Mouse (Mus musculus): ENCODE data around the gene Vmn2r3.
"Not testable (repeated sequence)": the region's sequence is repeated elsewhere in the genome, so short reads cannot be mapped to it uniquely, and the experiment has no call there.

Gene Vmn2r3

DNA sequence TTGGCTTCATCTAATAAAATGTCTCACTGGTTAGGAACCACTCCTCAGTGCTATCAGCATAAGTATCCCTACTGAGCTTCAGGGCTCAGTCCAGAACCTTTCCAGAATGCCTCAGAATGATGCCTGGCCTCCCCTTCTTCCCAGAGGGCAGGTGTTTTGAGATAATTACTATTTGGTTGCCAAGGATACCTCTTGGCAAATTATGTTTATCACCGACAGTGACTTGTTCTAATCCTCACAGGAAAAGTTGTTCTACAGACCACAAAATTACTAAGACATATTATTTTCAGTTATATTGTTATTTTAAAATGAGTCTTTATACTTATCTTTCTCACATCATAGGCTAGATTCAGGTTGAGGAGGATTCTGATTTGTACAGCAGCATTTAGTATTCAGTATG, at the start of gene Vmn2r3:
Gene Vmn2r3, minus strand, starts transcription at position 101 of the 400 bp plus-strand sequence.
- DNase-seq (ENCODE audit: low spot score) = no peak

DNA sequence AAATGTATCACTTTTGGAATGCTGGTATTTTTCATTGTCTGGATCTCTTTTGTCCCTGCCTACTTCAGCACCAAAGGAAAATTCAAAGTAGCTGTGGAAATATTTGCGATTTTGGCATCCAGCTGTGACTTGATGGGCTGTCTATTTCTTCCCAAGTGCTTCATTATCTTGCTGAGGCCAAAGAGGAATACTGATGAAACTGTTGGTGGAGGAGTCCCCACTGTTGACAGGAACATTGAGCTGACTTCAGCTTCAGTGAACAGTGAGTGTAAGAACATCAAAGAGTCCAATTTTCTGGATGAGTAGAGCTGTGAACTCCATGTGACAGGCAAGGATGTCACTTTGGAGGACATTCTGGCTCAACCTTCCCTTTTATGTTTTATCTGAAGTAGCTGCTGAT, 43.0 kb upstream of the Vmn2r3 start:
- no peak for DNase-seq (ENCODE audit: low spot score)

DNA sequence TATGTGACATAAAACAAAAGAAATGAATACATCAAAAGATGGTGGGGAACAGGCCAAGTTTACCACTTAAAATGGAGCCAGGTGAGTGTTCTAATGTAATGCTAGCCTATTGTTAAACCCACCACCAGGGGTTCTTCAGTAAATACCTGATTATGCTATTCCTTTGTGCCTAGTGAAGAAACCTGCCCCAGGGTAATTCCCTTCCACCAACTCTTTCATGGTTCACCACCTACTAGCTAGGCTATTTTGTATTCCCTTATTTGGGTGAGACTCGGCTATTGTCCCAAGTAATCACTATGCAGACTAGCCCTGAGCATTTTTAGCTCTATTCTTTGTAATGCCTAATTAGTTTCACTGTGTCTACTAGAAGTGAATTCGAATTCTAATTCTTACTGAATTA, 32.3 kb upstream of the Vmn2r3 start:
- DNase-seq (ENCODE audit: low spot score) = no peak

DNA sequence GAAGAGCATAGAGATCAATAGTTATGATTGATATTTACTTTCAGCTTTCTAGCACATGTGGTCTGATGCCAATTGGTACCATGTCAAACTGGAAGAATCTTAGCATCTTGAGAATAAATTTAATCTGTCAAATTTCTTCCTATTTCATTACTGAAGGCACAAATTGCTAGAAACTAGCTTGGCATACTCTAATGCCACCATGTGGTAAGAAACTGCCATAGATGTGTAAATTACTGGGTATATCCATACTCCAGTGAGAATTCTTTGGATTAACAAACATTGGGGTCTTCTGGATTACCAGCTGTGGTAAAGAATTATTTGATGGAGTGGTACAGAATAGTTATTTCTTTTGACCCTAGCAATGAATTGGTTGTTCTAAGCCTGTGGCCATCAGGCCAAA, 17.3 kb upstream of the Vmn2r3 start:
- DNase-seq (ENCODE audit: low spot score) = no peak

DNA sequence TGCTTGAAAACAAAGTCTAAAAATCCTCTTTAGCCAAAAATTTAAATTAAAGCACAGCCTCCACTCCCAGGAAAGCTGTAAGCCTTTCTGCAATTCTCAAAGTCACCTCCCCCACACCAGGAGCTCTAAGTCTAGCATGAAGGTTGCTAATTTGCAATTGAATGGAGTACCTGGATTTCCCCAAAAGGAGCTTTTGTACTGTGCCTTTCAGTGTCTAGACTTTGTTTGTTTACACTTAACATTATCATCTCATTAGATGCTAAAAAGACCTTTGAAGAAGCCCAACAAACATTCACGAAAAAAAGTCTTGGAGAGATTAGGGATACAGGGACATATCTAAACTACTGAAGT, 23.8 kb downstream of the Vmn2r3 start:
- DNase-seq (ENCODE audit: low spot score) = no peak

DNA sequence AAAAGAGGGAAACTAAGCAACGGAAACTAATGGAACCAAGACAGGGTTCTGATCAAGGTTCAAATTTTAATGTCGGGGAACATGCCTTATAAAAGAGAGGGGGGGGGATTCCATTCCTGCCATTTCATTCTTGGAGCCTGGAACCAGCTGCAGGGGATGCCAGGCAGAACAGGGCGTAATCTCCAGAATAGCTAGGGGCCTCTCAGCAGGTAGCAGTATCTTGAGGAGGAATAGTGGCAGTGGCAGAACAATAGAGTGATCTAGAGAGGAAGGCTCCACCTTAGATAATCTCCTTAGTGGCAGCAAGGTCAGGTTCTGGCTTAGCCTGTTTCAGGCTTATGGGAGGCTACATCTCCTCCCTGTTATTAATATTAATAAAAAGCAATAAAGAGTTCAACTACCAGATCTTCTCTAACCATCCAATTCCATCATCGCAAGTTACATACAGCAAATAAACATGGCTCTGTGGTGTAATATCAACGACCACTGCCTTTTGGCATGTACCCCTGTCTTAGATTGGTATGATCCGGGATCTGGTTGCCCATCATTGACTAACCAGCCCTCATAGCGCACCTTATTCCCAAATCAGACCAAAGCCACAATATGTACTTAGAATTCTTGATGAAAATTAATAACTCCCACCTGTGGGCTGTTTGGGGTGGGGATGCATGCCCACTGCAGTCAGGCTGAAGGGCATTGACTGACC, 24.3 kb downstream of the Vmn2r3 start:
- DNase-seq (ENCODE audit: low spot score) = not testable (repeated sequence)

DNA sequence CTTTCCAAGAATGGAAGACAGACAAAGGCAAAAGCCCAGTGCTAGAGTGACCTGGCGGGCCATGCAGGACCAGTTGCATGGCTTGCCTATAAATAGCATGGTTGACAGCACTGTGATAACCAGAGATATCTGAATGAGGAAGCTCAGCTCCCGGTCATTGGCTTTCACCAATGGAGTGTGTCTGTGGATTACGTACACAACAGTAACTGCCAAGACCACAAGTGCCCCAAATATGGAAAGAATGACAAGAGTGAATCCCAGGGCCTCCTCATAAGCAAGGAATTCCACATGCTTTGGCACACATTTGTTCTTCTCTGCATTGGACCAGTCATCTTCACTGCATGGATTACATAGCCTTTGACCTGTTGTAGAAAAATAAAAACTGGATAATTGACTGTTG, 29.9 kb downstream of the Vmn2r3 start:
- no peak for DNase-seq (ENCODE audit: low spot score)

DNA sequence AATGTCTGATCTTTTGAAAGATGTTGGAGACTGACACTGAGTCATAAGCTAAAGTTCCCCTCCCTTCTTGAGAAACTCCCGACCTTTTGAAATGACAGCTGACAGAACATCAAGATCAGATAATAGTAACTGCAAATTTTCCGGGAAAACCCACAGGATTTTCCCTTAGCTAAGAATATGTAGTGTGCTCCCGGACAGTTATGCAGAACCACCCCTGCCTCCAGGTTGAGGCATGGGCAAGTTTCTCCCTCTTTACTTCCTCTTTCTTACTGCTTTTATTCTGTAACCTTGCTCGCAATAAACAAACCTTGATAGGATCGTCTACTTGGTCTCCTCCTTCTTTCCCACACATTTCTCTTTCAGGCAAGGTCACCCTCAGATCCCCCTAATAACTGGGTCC, 37.9 kb downstream of the Vmn2r3 start:
- DNase-seq (ENCODE audit: low spot score) = no peak

DNA sequence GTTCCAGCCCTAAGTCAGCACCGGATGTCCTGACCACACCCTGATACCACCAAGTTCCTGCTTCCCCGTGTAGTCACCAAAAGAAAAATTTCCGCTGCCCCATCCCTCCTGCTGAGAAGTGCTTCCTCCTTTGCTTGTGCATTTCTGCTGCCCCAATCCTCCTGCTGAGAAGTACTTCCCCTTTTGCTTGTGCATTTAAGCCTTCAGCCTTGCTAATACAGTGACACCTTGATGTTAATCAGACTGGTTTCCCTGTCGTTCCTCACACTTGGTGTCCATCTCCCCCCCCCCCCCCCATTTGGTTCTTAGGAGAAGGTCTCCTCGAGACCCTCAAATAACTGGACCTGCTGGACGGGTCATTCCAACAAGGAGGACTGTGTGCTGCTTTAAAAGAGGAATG, 39.0 kb downstream of the Vmn2r3 start:
- not testable (repeated sequence) for DNase-seq (ENCODE audit: low spot score)

DNA sequence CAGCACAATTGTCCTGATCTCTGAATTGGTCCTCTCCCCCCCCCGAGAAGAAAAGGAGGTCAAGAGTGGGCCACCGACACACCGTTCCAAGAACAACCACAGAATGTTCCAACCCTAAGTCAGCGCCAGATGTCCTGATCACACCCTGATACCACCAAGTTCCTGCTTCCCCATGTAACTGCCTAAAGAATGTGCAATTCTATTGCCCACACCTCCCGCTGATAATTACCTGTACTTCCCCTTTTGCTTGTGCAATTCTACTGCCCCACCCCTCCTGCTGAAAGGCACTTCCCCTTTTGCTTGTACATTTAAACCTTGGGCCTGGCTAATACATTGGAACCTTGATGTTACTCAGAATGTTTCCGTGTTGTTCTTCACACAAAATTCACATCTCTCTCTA, 54.0 kb downstream of the Vmn2r3 start:
- not testable (repeated sequence) for DNase-seq (ENCODE audit: low spot score)

DNA sequence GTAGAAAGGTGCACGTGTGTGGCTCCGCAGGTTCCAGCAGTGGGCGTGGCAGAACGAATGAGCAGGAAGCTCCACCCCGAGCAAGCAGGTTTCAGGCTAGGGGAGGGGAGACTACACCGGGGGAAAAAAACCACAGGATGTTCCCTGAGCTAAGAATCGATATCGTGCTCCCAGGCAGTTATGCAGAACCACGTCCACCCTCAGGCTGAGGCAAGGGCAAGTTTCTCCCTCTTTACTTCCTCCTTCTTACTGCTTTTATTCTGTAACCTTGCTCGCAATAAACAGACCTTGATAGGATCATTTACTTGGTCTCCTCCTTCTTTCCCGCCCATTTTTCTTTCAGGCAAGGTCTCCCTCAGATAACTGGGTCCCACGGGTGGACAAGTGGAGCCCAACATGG, 55.9 kb downstream of the Vmn2r3 start:
- not testable (repeated sequence) for DNase-seq (ENCODE audit: low spot score)

DNA sequence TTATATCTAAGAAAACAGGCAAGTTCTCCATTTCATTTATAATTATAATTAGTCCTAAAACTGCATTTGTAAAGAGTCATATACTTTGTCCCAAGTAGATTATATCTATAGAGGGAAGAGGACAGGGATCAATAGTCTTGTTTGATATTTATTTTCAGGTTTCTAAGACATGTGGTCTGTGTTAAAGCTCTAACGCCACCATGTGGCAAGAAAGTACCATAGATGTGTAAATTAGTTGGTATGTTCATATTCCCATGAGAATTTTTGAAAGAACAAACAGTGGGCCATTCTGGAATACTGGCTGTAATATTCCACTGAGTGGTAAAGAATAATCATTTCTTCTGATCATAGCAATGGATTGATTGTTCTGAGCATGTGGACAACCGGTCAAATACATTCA, 62.3 kb downstream of the Vmn2r3 start:
- DNase-seq (ENCODE audit: low spot score) = no peak
